Mouse (Mus musculus) CH12.LX (cell line): Measurements from ENCODE around the gene Ucp2.

Source experiments
- CTCF ChIP-seq, 2 experiments: IDR thresholded peaks in 1 of 2; conservative IDR thresholded peaks in 1 of 2; 2 replicates each; pipeline ENCODE4 v1.5.1; 2011 to 2012; ENCODE audit warnings: low read depth in 2 of 2, low read length in 2 of 2, improper control_type of control experiment in 1 of 2, inconsistent platforms in 1 of 2, mild to moderate bottlenecking in 1 of 2, moderate library complexity in 1 of 2
- MYC ChIP-seq: IDR thresholded peaks from 2 replicates; pipeline ENCODE4 v1.6.1; 2011; ENCODE audit warnings: low read depth, mild to moderate bottlenecking, improper control_type of control experiment, low read length
- POLR2A ChIP-seq: IDR thresholded peaks from 2 replicates; pipeline ENCODE4 v1.6.1; 2011; ENCODE audit warnings: low read depth, mild to moderate bottlenecking, improper control_type of control experiment, low read length
- RAD21 ChIP-seq: IDR thresholded peaks from 2 replicates; pipeline ENCODE4 v1.6.1; 2011; ENCODE audit warnings: low read depth, mild to moderate bottlenecking, low read length, improper control_type of control experiment, moderate library complexity
- USF1 ChIP-seq: IDR thresholded peaks from 2 replicates; pipeline ENCODE4 v1.6.1; 2014; ENCODE audit warnings: low read depth, mild to moderate bottlenecking, inconsistent platforms, low read length, improper control_type of control experiment
- ZKSCAN1 ChIP-seq: IDR thresholded peaks from 2 replicates; pipeline ENCODE4 v1.6.1; 2012; ENCODE audit warnings: low read depth, inconsistent platforms, low read length, improper control_type of control experiment, borderline replicate concordance
- ZNF384 ChIP-seq: IDR thresholded peaks from 2 replicates; pipeline ENCODE4 v1.6.1; 2012; ENCODE audit warnings: low read depth, low read length, improper control_type of control experiment, inconsistent platforms

DNA sequence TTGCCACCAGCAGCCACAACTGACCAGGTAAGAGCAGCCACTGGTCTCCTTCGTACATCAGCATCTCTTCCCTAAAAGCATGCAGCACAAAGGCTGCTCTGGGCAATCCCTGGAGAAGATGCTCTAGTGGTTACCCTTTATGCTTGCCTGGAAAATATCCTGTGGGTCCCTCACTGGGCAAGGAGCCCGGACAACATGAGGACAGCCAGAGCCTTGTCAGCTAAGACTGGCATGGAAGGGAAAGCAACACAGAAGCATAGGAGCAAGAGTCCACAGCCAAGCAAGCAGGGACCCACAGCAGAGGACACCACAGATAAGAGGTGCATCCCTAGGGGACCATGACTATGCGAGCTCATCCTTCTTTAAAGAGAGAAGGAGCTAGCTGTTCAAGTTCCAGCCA lies 33.3 kb upstream of the Ucp2 start:
- TF ChIP-seq ZKSCAN1 (no peak), POLR2A (no peak), CTCF (conservative IDR thresholded peaks at IDR 0.05 in 1 of 2, IDR thresholded peaks at IDR 0.05 in 1 of 2; ENCODE audit: low read depth in 2 of 2, low read length in 2 of 2) (no peak), MYC (no peak), USF1 (no peak), RAD21 (no peak), ZNF384 (no peak)
